Mouse (Mus musculus) neural tube, embryonic 14.5 days (tissue): ENCODE results near the gene Dennd2c. TPM values are rescaled to one million over a fixed set of nuclear protein-coding genes. Genes with fewer than 3 reads are reported as not detected.

Experiments used
- ATAC-seq: fragments of 200-750 bp; cut with Nextera tagmentation; 2 replicates; pipeline ENCODE4 v1.8.0; 2017; ENCODE audit warnings: low read depth, mild to moderate bottlenecking, moderate TSS enrichment, moderate library complexity
- H3K27ac ChIP-seq: fragments of 300-500 bp; sonication (generic); 2 replicates; pipeline ENCODE4 v1.5.1; 2014; ENCODE audit warnings: low read depth, mild to moderate bottlenecking, control low read depth, low read length, moderate library complexity, mixed read lengths
- H3K27me3 ChIP-seq: fragments of 300-500 bp; sonication (generic); 2 replicates; pipeline ENCODE4 v1.6.1; 2014; ENCODE audit warnings: low read length; ENCODE audit not compliant: control insufficient read depth, insufficient read depth
- H3K36me3 ChIP-seq: fragments of 300-500 bp; sonication (generic); 2 replicates; pipeline ENCODE4 v1.6.1; 2014; ENCODE audit warnings: low read length, mixed read lengths; ENCODE audit not compliant: control insufficient read depth, insufficient read depth
- H3K4me1 ChIP-seq: fragments of 300-500 bp; sonication (generic); 2 replicates; pipeline ENCODE4 v1.6.1; 2014; ENCODE audit warnings: low read length; ENCODE audit not compliant: control insufficient read depth, insufficient read depth
- H3K4me2 ChIP-seq: fragments of 300-500 bp; sonication (generic); 2 replicates; pipeline ENCODE4 v1.6.1; 2014; ENCODE audit warnings: mild to moderate bottlenecking, low read depth, low read length, control low read depth
- H3K4me3 ChIP-seq: fragments of 300-500 bp; sonication (generic); 2 replicates; pipeline ENCODE4 v1.5.1; 2014; ENCODE audit warnings: low read depth, low read length, control low read depth, mixed read lengths
- H3K9ac ChIP-seq: fragments of 300-500 bp; sonication (generic); replicated peaks from 2 replicates; pipeline ENCODE4 v1.6.1; 2014; ENCODE audit warnings: low read depth, mild to moderate bottlenecking, control low read depth, low read length, mixed read lengths
- H3K9me3 ChIP-seq: fragments of 300-500 bp; sonication (generic); 2 replicates; pipeline ENCODE4 v1.6.1; 2016; ENCODE audit warnings: low read length; ENCODE audit not compliant: control insufficient read depth
- WGBS: fragments of 180-500 bp; shearing (Covaris S2); extraction: QIAGEN DNeasy Blood & Tissue Kit; methylation state at CpG from one replicate; pipeline ENCODE4 v1.1.7; 2014; 5-methylcytosine and 5-hydroxymethylcytosine counted together
- polyA plus RNA-seq: library from polyadenylated mRNA; unstranded; fragments of >200 nt; fragmentation: Nextera tagmentation; extraction: Ambion mirVana; gene quantifications from 2 replicates; pipeline ENCODE4 v1.2.1, GENCODE M21; 2014

The Dennd2c gene
- polyA plus RNA-seq, 1 experiment from 2014 or later = 1.7 TPM

DNA sequence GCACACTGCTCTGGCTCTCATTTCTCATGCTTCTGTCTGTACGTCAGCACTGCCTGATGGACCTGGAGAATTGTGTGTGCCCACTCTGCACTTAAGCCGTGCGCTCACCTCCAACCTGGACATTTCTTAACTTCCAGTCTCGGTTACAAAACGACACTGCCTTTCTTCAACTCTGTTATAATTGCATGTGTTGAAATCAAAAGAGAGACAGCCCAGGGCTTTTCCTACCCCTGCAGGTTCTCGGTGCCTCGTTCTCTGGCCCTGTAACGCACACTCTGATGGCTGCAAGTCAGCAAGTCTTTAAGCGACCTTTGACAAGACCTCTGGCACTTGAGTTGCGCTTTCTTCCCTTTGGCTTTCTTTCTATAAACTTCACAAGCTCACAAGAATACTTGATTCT lies 40.0 kb downstream of the Dennd2c start:
- ATAC-seq = no peak
- no peak overlapping the region for H3K27ac ChIP-seq
- WGBS = 86% methylated on average over 10 of the region's 10 CpGs
- H3K9me3 ChIP-seq = no peaks in the 10 kb centered on the region
- H3K4me3 ChIP-seq = no peak overlapping the region
- H3K4me2 ChIP-seq = no peak overlapping the region
- H3K27me3 ChIP-seq = no peaks in the 10 kb centered on the region
- H3K9ac ChIP-seq = no peak overlapping the region
- no peaks in the 10 kb centered on the region for H3K4me1 ChIP-seq
- H3K36me3 ChIP-seq = no peaks in the 10 kb centered on the region

DNA sequence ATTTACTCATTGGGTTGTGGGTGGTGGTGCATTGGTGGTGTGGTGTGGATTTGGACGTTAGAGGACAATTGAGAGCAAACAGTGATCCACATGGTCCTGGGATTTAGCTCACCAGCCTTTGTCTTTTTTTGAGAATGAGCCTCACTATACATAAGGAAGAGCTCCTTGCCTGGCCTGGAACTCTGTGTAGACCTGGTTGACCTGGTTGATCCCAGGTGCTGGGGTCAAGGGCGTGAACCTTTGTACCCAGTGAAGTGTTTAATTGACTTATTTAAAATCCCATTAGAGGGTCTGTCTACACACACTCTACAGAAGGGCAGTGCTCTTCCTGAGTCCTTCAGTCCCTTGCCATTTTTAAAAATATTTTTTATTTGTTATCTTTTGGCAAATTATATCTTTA lies 42.9 kb downstream of the Dennd2c start:
- Histone ChIP-seq H3K4me2 (no peak overlapping the region), H3K36me3 (no peaks in the 10 kb centered on the region), H3K4me3 (no peak overlapping the region), H3K4me1 (no peaks in the 10 kb centered on the region), H3K27me3 (no peaks in the 10 kb centered on the region), H3K27ac (no peak overlapping the region), H3K9me3 (no peaks in the 10 kb centered on the region), H3K9ac (no peak overlapping the region)
- 93% methylated on average over 2 of the region's 2 CpGs for WGBS
- no peak for ATAC-seq

- ATAC-seq = no peak
- Histone ChIP-seq H3K4me1 (no peaks in the 10 kb centered on the region), H3K4me3 (no peak overlapping the region), H3K4me2 (no peak overlapping the region), H3K27ac (no peak overlapping the region), H3K9me3 (no peaks in the 10 kb centered on the region), H3K27me3 (no peaks in the 10 kb centered on the region), H3K36me3 (no peaks in the 10 kb centered on the region), H3K9ac (no peak overlapping the region)
- WGBS = 80% methylated on average over 4 of the region's 4 CpGs
Measured at GRCm38 (mm10) chr3:103145791-103146190, 43.4 kb downstream of the Dennd2c start.

GRCm38 (mm10) chr3:103146330-103147166 lies 44.1 kb downstream of the Dennd2c start:
- ATAC-seq = peak; percentile 44; the same call in 1 of the 2 replicates
- WGBS = 57% methylated on average over 23 of the region's 23 CpGs

GRCm38 (mm10) chr3:103147775-103148174 lies 45.4 kb downstream of the Dennd2c start:
- WGBS = 91% methylated on average over 4 of the region's 4 CpGs
- Histone ChIP-seq H3K4me2 (no peak overlapping the region), H3K36me3 (no peaks in the 10 kb centered on the region)

More at GRCm38 (mm10) chr3:103146330-103147166, 44.1 kb downstream of the Dennd2c start:
- H3K9ac ChIP-seq = no peak overlapping the region
- no peaks in the 10 kb centered on the region for H3K4me1 ChIP-seq
- no peak overlapping the region for H3K4me2 ChIP-seq
- H3K4me3 ChIP-seq = no peak overlapping the region
- H3K9me3 ChIP-seq = no peaks in the 10 kb centered on the region
- H3K27ac ChIP-seq = no peak overlapping the region
- no peaks in the 10 kb centered on the region for H3K27me3 ChIP-seq
- no peaks in the 10 kb centered on the region for H3K36me3 ChIP-seq

GRCm38 (mm10) chr3:103148941-103149340 lies 46.5 kb downstream of the Dennd2c start:
- no peak overlapping the region for H3K4me3 ChIP-seq
- no peaks in the 10 kb centered on the region for H3K9me3 ChIP-seq
- H3K4me1 ChIP-seq = no peaks in the 10 kb centered on the region
- 86% methylated on average over 10 of the region's 10 CpGs for WGBS
- H3K4me2 ChIP-seq = no peak overlapping the region
- H3K27me3 ChIP-seq = no peaks in the 10 kb centered on the region
- H3K27ac ChIP-seq = no peak overlapping the region
- H3K9ac ChIP-seq = no peak overlapping the region
- ATAC-seq = no peak
- H3K36me3 ChIP-seq = no peaks in the 10 kb centered on the region

More at GRCm38 (mm10) chr3:103147775-103148174, 45.4 kb downstream of the Dennd2c start:
- H3K4me3 ChIP-seq = no peak overlapping the region
- H3K4me1 ChIP-seq = no peaks in the 10 kb centered on the region
- no peak overlapping the region for H3K9ac ChIP-seq
- no peaks in the 10 kb centered on the region for H3K9me3 ChIP-seq
- no peaks in the 10 kb centered on the region for H3K27me3 ChIP-seq
- ATAC-seq = no peak
- H3K27ac ChIP-seq = no peak overlapping the region

- Histone ChIP-seq H3K4me1 (no peaks in the 10 kb centered on the region), H3K36me3 (no peaks in the 10 kb centered on the region), H3K9me3 (no peaks in the 10 kb centered on the region), H3K27ac (no peak overlapping the region), H3K4me2 (no peak overlapping the region), H3K27me3 (no peaks in the 10 kb centered on the region), H3K4me3 (no peak overlapping the region), H3K9ac (no peak overlapping the region)
- ATAC-seq = no peak
Measured at GRCm38 (mm10) chr3:103153761-103154160, 51.4 kb downstream of the Dennd2c start.

DNA sequence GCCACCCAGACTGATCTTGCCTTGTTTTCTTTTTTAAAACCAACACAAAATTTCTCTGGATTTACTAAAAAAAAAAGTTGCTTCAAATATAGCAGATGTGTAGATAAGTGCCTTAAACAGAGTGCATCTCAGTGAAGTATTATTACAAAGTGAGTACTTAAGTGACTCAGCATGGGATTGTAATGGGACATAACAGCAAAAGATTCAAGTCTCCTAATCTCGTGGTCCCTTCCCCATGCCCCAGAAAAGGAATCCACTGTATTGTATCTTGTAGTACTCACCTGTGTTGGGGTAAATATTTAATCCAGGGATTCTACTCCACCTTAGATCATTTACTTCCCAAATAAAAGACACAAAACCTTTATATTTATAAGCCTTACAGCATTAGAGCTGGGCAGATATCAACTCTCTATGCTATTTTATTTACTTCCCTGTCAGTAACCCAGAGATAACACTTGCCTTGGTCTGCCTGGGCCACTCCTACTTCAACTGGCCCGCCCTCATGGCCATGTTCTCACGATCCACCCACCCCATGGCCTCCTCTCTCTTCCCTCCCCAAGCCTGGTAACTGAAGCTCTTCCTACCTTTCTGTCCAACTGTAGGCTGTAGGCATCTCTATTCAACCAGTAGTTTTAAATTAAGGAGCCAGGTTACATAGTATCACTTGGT lies 57.0 kb downstream of the Dennd2c start:
- Histone ChIP-seq H3K27me3 (no peaks in the 10 kb centered on the region), H3K4me2 (no peak overlapping the region), H3K9me3 (no peaks in the 10 kb centered on the region), H3K4me3 (no peak overlapping the region), H3K4me1 (no peaks in the 10 kb centered on the region), H3K36me3 (no peaks in the 10 kb centered on the region), H3K9ac (no peak overlapping the region), H3K27ac (no peak overlapping the region)
- ATAC-seq = no peak
- 77% methylated on average over 3 of the region's 3 CpGs for WGBS

GRCm38 (mm10) chr3:103169771-103170170 lies 67.4 kb downstream of the Dennd2c start:
- H3K4me1 ChIP-seq = peaks cover 7% of the 10 kb centered on the region
- no peak overlapping the region for H3K4me3 ChIP-seq
- no peak overlapping the region for H3K27ac ChIP-seq
- WGBS = 8% methylated on average over 4 of the region's 4 CpGs
- no peaks in the 10 kb centered on the region for H3K27me3 ChIP-seq
- H3K9ac ChIP-seq = no peak overlapping the region
- peaks cover 7% of the 10 kb centered on the region; the same call in 1 of the 2 replicates for H3K36me3 ChIP-seq
- H3K4me2 ChIP-seq = no peak overlapping the region
- ATAC-seq = no peak
- no peaks in the 10 kb centered on the region for H3K9me3 ChIP-seq
